Mouse (Mus musculus) MEL (cell line): ENCODE data around the gene Pdlim4. TPM values are rescaled to one million over a fixed set of nuclear protein-coding genes. Genes with fewer than 3 reads are reported as not detected.

Experiments
- DNase-seq: peaks from one replicate; pipeline ENCODE4 v3.0.0; 2011; ENCODE audit warnings: low read depth, low spot score
- H3K27ac ChIP-seq: 2 replicates; pipeline ENCODE4 v1.5.1; 2012; ENCODE audit warnings: low read depth, mild to moderate bottlenecking, control low read depth, low read length, moderate library complexity; ENCODE audit not compliant: control insufficient read depth
- H3K27me3 ChIP-seq, 2 experiments: fragments of 150-350 bp in 1 of 2; sonication (generic) in 1 of 2; 2 replicates each; pipeline ENCODE4 v1.6.1; 2012; ENCODE audit warnings: low read length in 2 of 2, mild to moderate bottlenecking in 2 of 2, improper control_type of control experiment in 1 of 2, moderate library complexity in 1 of 2; ENCODE audit not compliant: insufficient read depth in 2 of 2, control insufficient read depth in 1 of 2
- H3K36me3 ChIP-seq, 2 experiments: 2 replicates each; pipeline ENCODE4 v1.6.1; 2012 to 2014; ENCODE audit warnings: low read length in 2 of 2, improper control_type of control experiment in 1 of 2, inconsistent platforms in 1 of 2, mild to moderate bottlenecking in 1 of 2; ENCODE audit not compliant: insufficient read depth in 2 of 2, control insufficient read depth in 1 of 2
- H3K4me1 ChIP-seq, 2 experiments: fragments of 150-350 bp in 1 of 2; sonication (generic) in 1 of 2; 2 replicates each; pipeline ENCODE4 v1.6.1; 2012; ENCODE audit warnings: low read length in 2 of 2, improper control_type of control experiment in 1 of 2, mild to moderate bottlenecking in 1 of 2; ENCODE audit not compliant: insufficient read depth in 2 of 2, control insufficient read depth in 1 of 2
- H3K4me3 ChIP-seq, 2 experiments: fragments of 150-350 bp in 1 of 2; sonication (generic) in 1 of 2; 2 replicates each; pipeline ENCODE4 v1.5.1; 2012; ENCODE audit warnings: low read depth in 2 of 2, low read length in 2 of 2, mild to moderate bottlenecking in 2 of 2, moderate library complexity in 2 of 2, control low read depth in 1 of 2, improper control_type of control experiment in 1 of 2; ENCODE audit not compliant: control insufficient read depth in 1 of 2, insufficient read depth in 1 of 2
- H3K79me2 ChIP-seq: 2 replicates; pipeline ENCODE4 v1.6.1; 2012; ENCODE audit warnings: mild to moderate bottlenecking, low read length, moderate library complexity; ENCODE audit not compliant: control insufficient read depth, poor library complexity, insufficient read depth
- H3K9ac ChIP-seq: 2 replicates; pipeline ENCODE4 v1.6.1; 2012; ENCODE audit warnings: low read depth, mild to moderate bottlenecking, control low read depth, low read length, moderate library complexity; ENCODE audit not compliant: control insufficient read depth, poor library complexity, severe bottlenecking
- H3K9me3 ChIP-seq: fragments of 150-350 bp; sonication (generic); replicated peaks from 2 replicates; pipeline ENCODE4 v1.6.1; 2012; ENCODE audit warnings: mild to moderate bottlenecking, low read length, improper control_type of control experiment, moderate library complexity; ENCODE audit not compliant: insufficient read depth
- BHLHE40 ChIP-seq: IDR thresholded peaks from 2 replicates; pipeline ENCODE4 v1.6.1; 2012; ENCODE audit warnings: low read depth, mild to moderate bottlenecking, inconsistent platforms, low read length, improper control_type of control experiment, borderline replicate concordance
- CHD2 ChIP-seq: IDR thresholded peaks from 2 replicates; pipeline ENCODE4 v1.6.1; 2011; ENCODE audit warnings: low read length, improper control_type of control experiment
- E2F4 ChIP-seq: IDR thresholded peaks from 2 replicates; pipeline ENCODE4 v1.6.1; 2011; ENCODE audit warnings: low read depth, low read length, improper control_type of control experiment, borderline replicate concordance
- ELF1 ChIP-seq: IDR thresholded peaks from 2 replicates; pipeline ENCODE4 v1.6.1; 2014; ENCODE audit warnings: low read depth, mild to moderate bottlenecking, inconsistent platforms, low read length, improper control_type of control experiment, moderate library complexity
- EP300 ChIP-seq, 2 experiments: IDR thresholded peaks; 2 replicates each; pipeline ENCODE4 v1.6.1; 2011; ENCODE audit warnings: improper control_type of control experiment in 2 of 2, low read length in 2 of 2, low read depth in 1 of 2, mild to moderate bottlenecking in 1 of 2
- HCFC1 ChIP-seq: IDR thresholded peaks from 2 replicates; pipeline ENCODE4 v1.6.1; 2012; ENCODE audit warnings: low read depth, mild to moderate bottlenecking, inconsistent platforms, low read length, improper control_type of control experiment, moderate library complexity
- JUND ChIP-seq: IDR thresholded peaks from 2 replicates; pipeline ENCODE4 v1.6.1; 2011; ENCODE audit warnings: low read depth, mild to moderate bottlenecking, improper control_type of control experiment, low read length
- MAFK ChIP-seq: IDR thresholded peaks from 2 replicates; pipeline ENCODE4 v1.6.1; 2011; ENCODE audit warnings: low read depth, mild to moderate bottlenecking, low read length, improper control_type of control experiment, borderline replicate concordance
- MAZ ChIP-seq: IDR thresholded peaks from 2 replicates; pipeline ENCODE4 v1.6.1; 2012; ENCODE audit warnings: low read depth, mild to moderate bottlenecking, inconsistent platforms, low read length, improper control_type of control experiment
- MXI1 ChIP-seq: IDR thresholded peaks from 2 replicates; pipeline ENCODE4 v1.6.1; 2011; ENCODE audit warnings: mild to moderate bottlenecking, low read depth, low read length, improper control_type of control experiment
- MYC ChIP-seq: IDR thresholded peaks from 2 replicates; pipeline ENCODE4 v1.6.1; 2011; ENCODE audit warnings: low read depth, mild to moderate bottlenecking, low read length, improper control_type of control experiment, moderate library complexity
- NRF1 ChIP-seq: IDR thresholded peaks from 2 replicates; pipeline ENCODE4 v1.6.1; 2014; ENCODE audit warnings: low read depth, mild to moderate bottlenecking, inconsistent platforms, low read length, improper control_type of control experiment, moderate library complexity; ENCODE audit not compliant: poor library complexity, insufficient read depth, severe bottlenecking
- POLR2A ChIP-seq, 2 experiments: IDR thresholded peaks; 2 replicates each; pipeline ENCODE4 v1.6.1; 2011 to 2012; ENCODE audit warnings: low read length in 2 of 2, mild to moderate bottlenecking in 2 of 2, control low read depth in 1 of 2, improper control_type of control experiment in 1 of 2, low read depth in 1 of 2, moderate library complexity in 1 of 2; ENCODE audit not compliant: control insufficient read depth in 1 of 2, insufficient read depth in 1 of 2, poor library complexity in 1 of 2
- RAD21 ChIP-seq: IDR thresholded peaks from 2 replicates; pipeline ENCODE4 v1.6.1; 2011; ENCODE audit warnings: mild to moderate bottlenecking, low read depth, low read length, improper control_type of control experiment
- RCOR1 ChIP-seq: IDR thresholded peaks from 2 replicates; pipeline ENCODE4 v1.6.1; 2012; ENCODE audit warnings: low read depth, mild to moderate bottlenecking, inconsistent platforms, low read length, improper control_type of control experiment
- SIN3A ChIP-seq: IDR thresholded peaks from 2 replicates; pipeline ENCODE4 v1.6.1; 2012; ENCODE audit warnings: low read length, improper control_type of control experiment, inconsistent platforms
- SMC3 ChIP-seq: IDR thresholded peaks from 2 replicates; pipeline ENCODE4 v1.6.1; 2011; ENCODE audit warnings: low read depth, low read length, improper control_type of control experiment
- TAL1 ChIP-seq: IDR thresholded peaks from 2 replicates; pipeline ENCODE4 v1.6.1; 2012; ENCODE audit warnings: mild to moderate bottlenecking, inconsistent platforms, low read length, moderate library complexity, mixed read lengths
- TCF12 ChIP-seq: IDR thresholded peaks from 2 replicates; pipeline ENCODE4 v1.6.1; 2014; ENCODE audit warnings: low read depth, mild to moderate bottlenecking, inconsistent platforms, low read length, improper control_type of control experiment, moderate library complexity
- USF1 ChIP-seq: IDR thresholded peaks from 2 replicates; pipeline ENCODE4 v1.6.1; 2014; ENCODE audit warnings: low read depth, mild to moderate bottlenecking, inconsistent platforms, low read length, improper control_type of control experiment, moderate library complexity
- USF2 ChIP-seq, 2 experiments: IDR thresholded peaks; 2 replicates each; pipeline ENCODE4 v1.6.1; 2011 to 2012; ENCODE audit warnings: improper control_type of control experiment in 2 of 2, low read length in 2 of 2, borderline replicate concordance in 1 of 2, inconsistent platforms in 1 of 2, low read depth in 1 of 2, mild to moderate bottlenecking in 1 of 2; ENCODE audit not compliant: insufficient read depth in 1 of 2
- ZC3H11A ChIP-seq: IDR thresholded peaks from 2 replicates; pipeline ENCODE4 v1.6.1; 2012; ENCODE audit warnings: low read depth, mild to moderate bottlenecking, inconsistent platforms, low read length, improper control_type of control experiment
- ZKSCAN1 ChIP-seq: IDR thresholded peaks from 2 replicates; pipeline ENCODE4 v1.6.1; 2012; ENCODE audit warnings: low read depth, mild to moderate bottlenecking, inconsistent platforms, low read length, improper control_type of control experiment, moderate library complexity
- polyA plus RNA-seq, 2 experiments: library from polyadenylated mRNA; stranded (reverse) in 1 of 2; unstranded in 1 of 2; fragments of >175 nt in 1 of 2; fragments of >200 nt in 1 of 2; gene quantifications; 2 replicates each; pipeline versions ENCODE4 v1.2.1 to v1.2.4; 2012; ENCODE audit warnings: low replicate concordance in 2 of 2, low read depth in 1 of 2; ENCODE audit not compliant: insufficient read length in 2 of 2, insufficient read depth in 1 of 2, missing spikeins in 1 of 2
- total RNA-seq: library from RNA; depleted of rRNA; stranded (reverse); fragments of 300-350 nt; gene quantifications from 2 replicates; pipeline ENCODE4 v1.2.3, GENCODE M21; 2012

Gene Pdlim4
- total and polyA plus RNA-seq, 3 experiments: 0.70 TPM; not detected in 2

GRCm38 (mm10) chr11:54108894-54109293, 40.1 kb upstream of the Pdlim4 start:
- H3K4me3 ChIP-seq: no peak overlapping the region
- no peaks in the 10 kb centered on the region for H3K27me3 ChIP-seq
- TF ChIP-seq ELF1 (no peak), SIN3A (no peak), RAD21 (no peak), USF2 (IDR thresholded peaks at IDR 0.05; ENCODE audit: borderline replicate concordance in 1 of 2, insufficient read depth in 1 of 2, low read depth in 1 of 2, low read length in 2 of 2) (no peak)
- H3K36me3 ChIP-seq: peaks cover 0 to 2% of the 10 kb centered on the region in 2 experiments; a peak in 2 of 4 replicates
- no peaks in the 10 kb centered on the region for H3K4me1 ChIP-seq
- no peak overlapping the region for H3K27ac ChIP-seq
- H3K9me3 ChIP-seq: no peaks in the 10 kb centered on the region
- no peaks in the 10 kb centered on the region for H3K79me2 ChIP-seq
- no peak overlapping the region for H3K9ac ChIP-seq
- DNase-seq: no peak

DNA sequence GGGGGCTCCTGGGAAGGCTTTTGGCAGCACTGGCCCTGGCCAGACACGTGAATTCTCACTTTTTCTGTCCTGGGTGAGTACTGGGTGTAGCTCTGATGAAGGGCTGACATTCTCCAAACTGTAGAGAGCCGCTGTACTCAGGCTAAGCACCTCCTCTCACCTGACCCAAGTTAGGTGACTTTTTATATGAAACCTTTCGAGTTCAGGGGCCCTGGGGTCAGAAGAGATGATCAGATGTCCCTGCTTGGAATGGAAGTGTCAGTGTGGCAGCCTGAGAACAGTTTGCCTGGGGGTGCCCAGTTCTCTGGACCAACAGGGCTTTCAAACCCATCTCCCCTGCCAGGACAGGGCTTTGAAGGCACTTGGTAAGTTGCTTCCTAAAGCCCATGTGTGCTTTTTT, 39.3 kb upstream of the Pdlim4 start:
- no peaks in the 10 kb centered on the region for H3K9me3 ChIP-seq
- H3K4me1 ChIP-seq: peaks cover 4 to 5% of the 10 kb centered on the region in 2 experiments
- no peak overlapping the region for H3K4me3 ChIP-seq
- H3K9ac ChIP-seq: no peak overlapping the region
- no peaks in the 10 kb centered on the region for H3K27me3 ChIP-seq
- no peak for TF ChIP-seq SMC3
- no peak for TF ChIP-seq RCOR1
- no peak for TF ChIP-seq TCF12
- no peak for TF ChIP-seq TAL1
- no peak for TF ChIP-seq ZKSCAN1
- TF ChIP-seq JUND: no peak
- TF ChIP-seq MAZ: no peak
- TF ChIP-seq EP300 (IDR thresholded peaks at IDR 0.05; ENCODE audit: low read depth in 1 of 2, low read length in 2 of 2): no peak
- TF ChIP-seq ZC3H11A: no peak
- no peak for TF ChIP-seq E2F4
- no peak for TF ChIP-seq USF1
- TF ChIP-seq CHD2: no peak
- TF ChIP-seq, all 39 proteins: peak for 0
- H3K27ac ChIP-seq: no peak overlapping the region
- H3K36me3 ChIP-seq: peaks cover 0 to 2% of the 10 kb centered on the region in 2 experiments; a peak in 3 of 4 replicates
- H3K79me2 ChIP-seq: no peaks in the 10 kb centered on the region
- DNase-seq: no peak

DNA sequence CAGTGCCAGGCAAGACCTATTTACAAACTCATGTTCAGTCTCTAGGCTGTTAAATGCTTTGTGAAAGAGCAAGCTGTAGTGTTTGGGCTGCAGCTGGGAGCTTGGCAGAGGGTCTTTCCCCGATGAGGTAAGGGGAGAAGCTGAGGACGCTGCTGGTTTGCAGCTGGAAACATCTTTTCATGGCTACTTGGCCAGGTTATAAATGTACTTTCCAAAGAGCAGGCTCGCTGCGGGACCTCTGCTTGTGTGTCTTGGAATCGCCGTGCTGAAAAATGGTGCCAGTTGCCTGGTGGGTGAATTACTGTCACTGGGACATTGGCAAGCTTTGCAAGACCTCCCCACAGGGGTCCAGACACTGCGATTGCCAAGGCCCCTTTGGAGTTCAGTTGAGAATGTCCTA, 38.4 kb upstream of the Pdlim4 start:
- no peaks in the 10 kb centered on the region for H3K79me2 ChIP-seq
- H3K4me1 ChIP-seq: peaks cover 10 to 12% of the 10 kb centered on the region in 2 experiments
- TF ChIP-seq MAFK (no peak), MYC (no peak), POLR2A (IDR thresholded peaks at IDR 0.05; ENCODE audit: control insufficient read depth in 1 of 2, insufficient read depth in 1 of 2, low read depth in 1 of 2, low read length in 2 of 2, poor library complexity in 1 of 2) (no peak), HCFC1 (no peak), NRF1 (no peak), MXI1 (no peak), BHLHE40 (no peak), JUND (no peak)
- H3K9ac ChIP-seq: no peak overlapping the region
- no peaks in the 10 kb centered on the region for H3K27me3 ChIP-seq
- peaks cover 0 to 11% of the 10 kb centered on the region in 2 experiments; a peak in 3 of 4 replicates for H3K36me3 ChIP-seq
- no peak overlapping the region for H3K27ac ChIP-seq
- H3K9me3 ChIP-seq: no peaks in the 10 kb centered on the region
- DNase-seq: no peak
- no peak overlapping the region for H3K4me3 ChIP-seq
